Mouse (Mus musculus) ES-CJ7 (cell line): Measurements from ENCODE around the gene Smtnl2.
"Not testable (repeated sequence)": the region's sequence is repeated elsewhere in the genome, so short reads cannot be mapped to it uniquely, and the experiment has no call there.

Experiments used
- DNase-seq: peaks from one replicate; pipeline ENCODE4 v3.0.0; 2011; ENCODE audit warnings: low read depth, low spot score

Smtnl2 gene

DNA sequence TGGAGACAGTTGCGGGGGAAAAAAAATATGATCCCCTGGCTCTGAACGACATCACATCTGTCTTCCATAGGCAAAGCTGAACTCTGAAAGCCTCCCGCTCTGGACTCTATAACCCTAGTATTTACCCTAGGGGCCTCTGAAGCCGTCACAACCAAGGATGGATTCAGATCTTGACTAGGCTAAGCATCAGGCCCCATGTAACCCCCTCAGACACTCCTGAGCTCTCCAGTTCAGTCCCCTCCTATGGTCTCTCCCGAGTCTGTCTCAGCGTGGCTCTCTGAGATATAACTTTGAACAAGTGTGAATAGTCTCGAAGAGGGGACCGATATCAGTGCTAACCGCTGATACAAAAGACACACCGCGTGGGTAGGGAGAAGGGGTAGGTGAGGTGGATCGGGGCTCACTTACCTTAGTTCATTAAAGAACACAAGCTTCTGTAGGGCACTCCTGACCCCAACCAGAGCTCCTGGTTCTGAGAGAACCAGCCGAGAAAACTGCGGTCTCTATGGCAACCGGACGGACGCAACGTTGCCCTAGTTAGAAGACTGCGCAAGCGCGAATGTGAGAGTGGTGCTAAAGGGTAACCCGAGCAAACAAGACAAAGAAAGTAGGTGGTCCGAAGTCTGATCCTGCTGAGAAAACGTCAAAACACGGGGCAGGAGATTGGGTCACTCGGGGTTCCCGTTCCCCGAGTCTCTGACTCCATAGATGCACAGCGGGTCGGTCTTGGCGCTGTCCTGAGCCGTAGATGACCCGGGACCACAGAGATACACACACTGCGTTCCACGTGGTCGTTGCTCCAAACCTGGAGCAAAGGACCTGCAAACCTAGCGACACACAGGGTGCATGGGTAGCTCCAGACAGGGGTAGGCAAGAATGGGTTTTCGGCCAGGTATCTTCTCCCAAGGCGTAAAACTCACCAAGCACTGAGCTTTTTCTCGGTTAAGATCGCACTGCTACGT is 49.8 kb downstream of the Smtnl2 start:
- peak; percentile 95 for DNase-seq

DNA sequence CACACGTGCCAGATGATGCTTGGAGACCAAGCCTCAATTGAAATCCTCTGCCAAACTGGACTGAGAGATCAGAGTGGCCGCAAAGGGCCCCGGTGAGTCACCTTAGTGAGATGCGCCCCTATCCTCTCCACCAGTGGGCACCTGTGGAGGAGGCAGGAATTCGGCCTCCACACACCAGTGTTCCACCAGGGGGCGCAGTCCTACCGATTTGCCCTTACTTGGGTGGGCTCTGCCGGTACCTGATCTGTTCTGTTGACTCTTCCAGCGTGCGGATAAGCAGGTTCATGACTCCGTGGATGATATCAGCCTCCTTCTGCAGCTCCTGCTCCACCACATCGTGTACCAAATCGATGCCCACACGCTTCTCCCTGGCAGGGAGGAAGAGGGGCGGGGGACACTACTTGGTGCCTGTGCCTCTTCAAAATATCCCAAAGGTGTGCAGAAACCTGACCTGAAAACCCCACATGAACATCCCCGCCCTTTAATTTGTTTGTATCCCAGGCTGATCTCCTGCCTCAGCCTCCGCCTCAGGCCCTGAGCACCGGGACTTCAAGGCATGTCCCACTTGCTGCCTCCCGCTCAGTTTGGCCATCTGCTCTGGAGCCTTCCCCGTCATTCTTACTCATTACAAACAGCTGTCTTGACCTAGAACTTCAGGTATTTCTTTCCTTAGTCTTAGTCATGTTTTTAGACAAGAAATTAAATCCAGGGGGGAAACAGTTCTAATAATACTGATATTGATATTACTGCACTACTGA is 56.4 kb downstream of the Smtnl2 start:
- DNase-seq, result peak; percentile 90

DNA sequence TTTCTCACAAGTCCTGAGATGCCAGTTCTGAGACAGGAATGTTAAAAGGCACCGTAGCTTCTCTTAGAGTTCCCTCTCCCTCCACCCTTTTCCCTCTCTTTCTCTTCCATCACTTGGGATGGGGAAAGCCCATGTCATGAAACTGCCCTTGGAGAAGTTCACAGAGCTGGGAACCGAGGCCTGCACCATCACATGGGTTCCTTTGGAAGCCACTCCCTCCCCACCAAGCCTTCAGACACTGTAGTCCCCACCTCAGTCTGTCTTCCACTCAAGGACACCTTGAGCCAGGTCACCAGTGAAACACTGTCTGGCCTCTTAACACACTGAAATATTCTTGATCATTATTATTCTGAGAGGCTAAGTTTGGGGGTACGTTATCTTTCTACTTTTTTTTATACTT is 58.3 kb downstream of the Smtnl2 start:
- peak; percentile 57 for DNase-seq

DNA sequence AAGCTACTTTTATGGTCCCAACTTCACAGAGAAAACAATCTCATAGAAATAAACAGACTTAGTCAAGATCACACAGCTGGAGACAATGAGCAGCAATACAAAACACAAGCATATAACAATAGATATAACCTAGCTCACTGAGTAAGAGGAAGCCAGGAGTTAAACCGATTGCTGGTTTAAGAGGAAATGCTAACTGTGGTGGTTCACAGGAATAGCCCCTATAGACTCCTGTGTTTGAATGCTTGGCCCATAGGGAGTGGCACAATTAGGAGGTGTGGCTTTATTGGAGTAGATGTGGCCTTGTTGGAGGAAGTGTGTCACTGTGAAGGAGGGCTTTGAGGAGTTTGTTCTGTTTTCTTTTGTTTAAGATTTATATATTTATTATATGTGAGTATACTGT is 59.2 kb downstream of the Smtnl2 start:
- DNase-seq, result no peak

DNA sequence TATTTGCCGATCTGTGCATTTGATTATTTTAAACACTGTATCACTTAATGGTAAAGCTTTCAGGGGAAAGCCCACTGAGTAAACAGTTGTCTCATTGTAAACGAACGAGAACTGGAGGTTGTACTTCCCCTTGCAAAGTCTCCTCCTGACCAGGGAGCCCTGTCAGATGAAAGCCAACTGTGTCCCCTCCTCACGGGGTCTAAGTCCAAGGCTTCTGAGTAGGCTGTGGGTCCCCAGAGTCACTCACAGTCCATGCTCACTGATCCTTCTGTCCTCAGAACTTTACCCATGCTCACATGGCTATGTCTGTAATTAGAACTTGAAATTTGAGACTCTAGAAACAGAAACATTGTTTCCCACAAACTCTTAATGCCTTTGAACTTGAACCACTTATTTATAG is 61.9 kb downstream of the Smtnl2 start:
- DNase-seq, result no peak

DNA sequence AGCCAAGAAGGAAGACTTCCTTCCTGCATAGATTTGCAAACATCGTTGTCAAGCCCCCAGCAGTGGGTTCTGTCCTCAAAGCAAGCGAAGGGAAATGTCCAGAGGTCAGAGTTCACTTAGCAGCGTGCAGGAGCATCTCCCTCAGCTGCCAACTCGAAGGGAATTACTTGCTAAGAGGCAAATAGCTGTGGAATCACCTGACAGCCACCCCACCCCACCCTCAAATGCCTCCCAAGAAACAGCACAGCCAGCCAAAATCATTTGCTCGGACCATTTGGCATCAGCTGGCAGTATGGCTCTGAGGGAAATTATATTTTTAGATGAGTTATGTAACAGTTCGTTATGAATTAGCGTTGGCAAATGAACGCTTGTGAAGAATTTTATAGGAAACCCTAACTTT is 62.5 kb downstream of the Smtnl2 start:
- no peak for DNase-seq

DNA sequence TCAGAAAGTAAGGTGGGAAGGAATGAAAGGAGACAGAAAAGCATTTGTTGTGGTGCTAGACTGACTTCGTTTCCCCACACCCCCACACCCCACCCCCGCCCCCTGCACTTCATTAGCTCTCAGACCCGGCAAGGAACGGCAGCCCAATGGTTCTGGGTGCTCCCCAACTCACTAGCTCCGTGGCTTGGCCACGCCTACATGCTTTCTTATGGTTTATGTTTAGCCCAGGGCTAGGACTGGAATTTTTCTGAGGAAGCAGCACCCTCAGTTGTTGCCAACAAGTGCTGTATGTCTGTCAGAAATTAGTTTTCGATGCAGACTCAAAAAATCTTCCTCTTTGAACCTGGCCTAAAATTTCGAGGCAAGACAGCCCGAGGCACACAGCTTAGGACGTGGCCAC is 63.0 kb downstream of the Smtnl2 start:
- DNase-seq, result no peak

DNA sequence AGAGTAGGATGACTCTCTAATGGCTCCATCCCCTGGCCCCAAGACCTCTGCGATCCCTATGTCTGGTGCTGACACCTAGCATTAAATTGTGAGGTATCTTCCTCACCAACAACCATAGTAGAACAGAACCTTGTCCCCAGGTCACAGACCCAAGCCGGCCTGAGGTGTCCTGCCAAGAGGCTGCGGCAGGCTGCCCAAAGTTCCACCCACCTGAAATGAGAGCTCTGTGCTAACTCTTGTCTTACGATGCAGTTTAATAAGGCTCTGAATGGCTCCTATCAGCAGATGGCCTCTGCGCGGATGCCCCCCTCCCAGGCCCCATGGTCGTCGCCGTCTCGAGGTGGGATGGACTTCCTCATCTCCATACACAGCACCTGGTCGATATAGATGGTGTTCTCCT is 67.0 kb downstream of the Smtnl2 start:
- DNase-seq, result no peak

DNA sequence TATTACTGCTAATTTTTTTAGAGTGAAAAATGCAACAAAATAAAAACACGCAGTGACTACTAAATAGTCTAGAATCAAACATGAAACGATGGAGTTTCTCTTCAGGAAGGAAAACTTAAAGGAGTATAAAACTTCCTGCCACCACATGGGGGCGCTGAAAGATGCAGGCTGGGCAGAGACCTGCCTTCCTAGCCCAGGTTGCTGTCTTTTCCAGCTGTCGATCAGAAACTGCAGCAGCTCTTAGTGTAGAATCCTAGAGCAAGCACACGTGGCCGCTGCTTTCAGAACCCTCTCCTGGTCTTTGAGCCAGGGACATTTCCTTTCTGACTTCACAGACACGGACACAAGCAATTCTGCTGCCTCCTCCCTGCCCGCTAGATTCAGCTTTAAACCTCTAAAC is 67.6 kb downstream of the Smtnl2 start:
- DNase-seq, result peak; percentile 86

DNA sequence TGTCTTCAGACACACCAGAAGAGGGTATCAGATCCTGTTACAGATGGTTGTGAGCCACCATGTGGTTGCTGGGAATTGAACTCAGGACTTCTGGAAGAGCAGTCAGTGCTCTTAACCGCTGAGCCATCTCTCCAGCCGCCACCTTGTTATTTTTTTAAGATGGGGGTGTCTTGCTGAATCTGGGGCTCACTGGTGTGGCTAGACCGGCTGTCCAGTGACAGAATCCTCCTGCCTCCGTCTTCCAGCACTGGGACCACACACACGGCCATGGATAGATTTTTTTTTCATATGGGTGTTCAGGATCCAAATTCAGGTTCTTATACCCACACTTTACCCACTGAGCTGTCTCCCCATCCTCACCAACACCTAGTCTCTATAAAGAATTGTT is 68.3 kb downstream of the Smtnl2 start:
- DNase-seq, result not testable (repeated sequence)

DNA sequence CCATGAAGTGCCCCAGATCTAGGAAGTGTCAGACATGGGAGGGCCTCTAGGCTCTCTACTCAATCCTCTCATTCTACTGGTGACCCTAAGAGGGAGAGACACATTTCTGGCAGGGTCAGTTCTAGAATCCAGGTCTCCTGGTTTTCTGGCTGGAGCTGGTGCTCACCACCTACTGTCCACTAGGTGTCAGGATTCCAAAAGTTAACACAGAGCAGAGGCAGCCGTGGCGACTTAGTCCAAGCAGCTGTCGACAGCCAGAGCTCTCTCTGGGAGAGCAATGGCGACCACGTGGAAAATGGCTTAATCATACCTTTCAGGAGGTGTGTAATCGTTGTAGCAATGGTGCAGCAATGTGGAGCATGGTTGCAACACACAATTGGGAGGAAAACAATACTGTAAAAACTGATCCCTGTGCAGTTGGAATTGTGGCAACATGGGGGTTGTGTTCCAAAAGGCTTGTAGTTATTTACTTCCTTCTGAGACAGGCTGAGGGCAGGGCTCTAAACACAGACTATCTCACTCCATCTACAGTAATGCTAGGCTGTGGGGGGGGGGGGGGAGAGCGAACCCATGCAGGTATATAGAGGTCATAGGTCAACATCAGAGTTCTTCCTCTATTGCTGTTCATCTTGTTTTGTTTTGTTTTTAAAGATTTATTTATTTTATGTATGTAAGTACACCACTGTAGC is 68.8 kb downstream of the Smtnl2 start:
- DNase-seq, result peak; percentile 91

DNA sequence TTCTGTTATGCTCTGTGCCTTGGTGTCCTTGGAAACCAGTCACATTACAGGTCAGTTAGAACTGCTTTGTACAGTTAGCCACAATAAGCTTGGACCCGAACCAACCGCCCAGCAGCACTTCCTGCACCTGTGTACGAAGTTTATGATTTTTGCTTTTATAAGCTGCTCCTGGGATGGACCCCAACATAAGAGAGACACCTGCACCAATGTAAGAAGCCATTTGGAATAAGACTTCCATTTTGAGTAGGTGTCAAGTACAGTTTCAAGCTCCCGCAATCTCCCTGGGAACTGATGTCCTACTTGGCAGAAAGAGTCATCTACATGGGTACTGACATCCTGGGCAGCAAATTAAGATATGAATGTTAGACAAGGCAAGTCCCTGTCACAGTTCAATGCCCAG is 71.8 kb downstream of the Smtnl2 start:
- no peak for DNase-seq
